Mouse (Mus musculus) erythroblast, embryonic 14.5 days (primary cell): ENCODE measurements around the gene Lonp2. TPM values are rescaled to one million over a fixed set of nuclear protein-coding genes. Genes with fewer than 3 reads are reported as not detected.

Experiments
- H3K27me3 ChIP-seq: 2 replicates; pipeline ENCODE4 v1.6.1; 2012; ENCODE audit warnings: inconsistent platforms; ENCODE audit not compliant: control insufficient read depth
- H3K36me3 ChIP-seq: 2 replicates; pipeline ENCODE4 v1.6.1; 2012; ENCODE audit warnings: mild to moderate bottlenecking, inconsistent platforms; ENCODE audit not compliant: control insufficient read depth
- H3K4me1 ChIP-seq: 2 replicates; pipeline ENCODE4 v1.6.1; 2012; ENCODE audit warnings: inconsistent platforms; ENCODE audit not compliant: control insufficient read depth
- H3K4me3 ChIP-seq: replicated peaks from 2 replicates; pipeline ENCODE3; 2012; ENCODE audit warnings: moderate library complexity, mild to moderate bottlenecking, inconsistent platforms
- H3K9me3 ChIP-seq: 2 replicates; pipeline ENCODE4 v1.6.1; 2012; ENCODE audit warnings: low read length, inconsistent platforms, mixed read lengths; ENCODE audit not compliant: control insufficient read depth
- GATA1 ChIP-seq: IDR thresholded peaks from 2 replicates; pipeline ENCODE4 v1.6.1; 2012; ENCODE audit warnings: low read length, inconsistent platforms, mixed read lengths
- TAL1 ChIP-seq: IDR thresholded peaks from 3 replicates; pipeline ENCODE4 v1.6.1; 2012; ENCODE audit warnings: low read length, inconsistent platforms, mixed read lengths
- polyA plus RNA-seq: library from polyadenylated mRNA; stranded (reverse); fragments of >175 nt; gene quantifications from 2 replicates; pipeline ENCODE4 v1.2.3, GENCODE M21; 2012

Lonp2 gene
- polyA plus RNA-seq, result 1.4 and 2.1 TPM in 2 replicates

- Histone ChIP-seq H3K4me1 (peaks cover 28% of the 10 kb centered on the region), H3K4me3 (peak within 1 kb of the TSS; percentile 97), H3K9me3 (no peaks in the 10 kb centered on the region), H3K36me3 (no peaks in the 10 kb centered on the region), H3K27me3 (no peaks in the 10 kb centered on the region)
- TF ChIP-seq GATA1, result peak; percentile 94
- no peak for TF ChIP-seq TAL1
Observed at GRCm38 (mm10) chr8:86623911-86624731, at the start of gene Lonp2. Gene Lonp2, plus strand, starts transcription at chr8:86624043.

GRCm38 (mm10) chr8:86577547-86577946, 46.3 kb upstream of the Lonp2 start:
- Histone ChIP-seq H3K27me3 (no peaks in the 10 kb centered on the region), H3K36me3 (no peaks in the 10 kb centered on the region), H3K9me3 (no peaks in the 10 kb centered on the region), H3K4me1 (no peaks in the 10 kb centered on the region), H3K4me3 (no peak overlapping the region)
- TF ChIP-seq GATA1 (no peak), TAL1 (no peak)

GRCm38 (mm10) chr8:86578076-86578475, 45.8 kb upstream of the Lonp2 start:
- TF ChIP-seq GATA1 (no peak), TAL1 (no peak)
- H3K36me3 ChIP-seq, result no peaks in the 10 kb centered on the region
- H3K4me3 ChIP-seq, result no peak overlapping the region
- no peaks in the 10 kb centered on the region for H3K27me3 ChIP-seq
- no peaks in the 10 kb centered on the region for H3K9me3 ChIP-seq
- no peaks in the 10 kb centered on the region for H3K4me1 ChIP-seq

DNA sequence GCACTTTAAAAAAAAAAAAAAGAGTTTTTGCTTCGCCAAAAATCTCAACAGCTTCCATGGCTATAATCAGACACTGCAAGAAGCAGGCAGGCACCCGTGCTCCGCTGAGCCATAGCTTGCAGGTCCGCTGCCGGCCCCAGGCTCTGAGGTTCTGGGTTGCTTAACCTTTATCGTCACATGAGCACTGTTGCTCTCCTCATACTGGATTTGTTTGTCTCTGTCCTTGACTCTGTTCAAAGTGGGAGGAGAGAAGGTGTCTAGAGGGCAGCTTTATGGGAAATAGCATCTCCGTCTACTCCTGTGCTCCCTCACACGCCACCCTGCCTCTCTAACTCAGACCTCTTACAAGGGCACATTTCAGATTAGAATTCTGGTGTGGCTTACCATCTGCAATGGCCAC, 45.1 kb upstream of the Lonp2 start:
- TF ChIP-seq TAL1 (no peak), GATA1 (no peak)
- no peaks in the 10 kb centered on the region for H3K27me3 ChIP-seq

GRCm38 (mm10) chr8:86580458-86580857, 43.4 kb upstream of the Lonp2 start, which contains the start of gene Abcc12:
Gene Abcc12, minus strand, starts transcription at chr8:86580686.
- no peaks in the 10 kb centered on the region for H3K36me3 ChIP-seq
- no peaks in the 10 kb centered on the region for H3K27me3 ChIP-seq
- H3K4me1 ChIP-seq, result peaks cover 5% of the 10 kb centered on the region
- TF ChIP-seq GATA1 (no peak), TAL1 (no peak)
- no peaks in the 10 kb centered on the region for H3K9me3 ChIP-seq
- no peak within 1 kb of the TSS for H3K4me3 ChIP-seq

More for the DNA sequence above, 45.1 kb upstream of the Lonp2 start:
- H3K36me3 ChIP-seq, result no peaks in the 10 kb centered on the region
- H3K4me1 ChIP-seq, result no peaks in the 10 kb centered on the region
- no peak overlapping the region for H3K4me3 ChIP-seq
- no peaks in the 10 kb centered on the region for H3K9me3 ChIP-seq

DNA sequence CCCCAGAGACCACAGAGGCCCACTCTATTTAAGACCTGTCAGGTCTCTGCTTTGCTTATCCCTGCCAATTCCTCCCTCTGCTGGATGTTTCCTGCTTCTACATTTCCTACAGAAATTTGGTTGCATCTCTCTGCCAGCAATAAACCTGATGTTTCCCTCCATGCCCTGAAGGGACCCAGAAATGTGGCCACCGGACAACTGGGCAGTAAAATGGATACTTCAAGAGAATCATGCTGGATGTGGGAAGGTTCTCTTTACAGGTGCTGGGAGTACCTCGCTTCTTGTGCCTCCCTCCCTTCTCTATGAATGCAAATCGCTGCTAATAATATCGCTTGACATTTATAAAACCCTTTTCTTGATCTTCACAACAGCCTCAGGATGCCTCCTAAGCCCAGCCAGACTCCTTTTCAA, 41.9 kb upstream of the Lonp2 start:
- Histone ChIP-seq H3K27me3 (peaks cover under 1% of the 10 kb centered on the region; the same call in 1 of the 2 replicates), H3K9me3 (no peaks in the 10 kb centered on the region), H3K36me3 (no peaks in the 10 kb centered on the region), H3K4me1 (peaks cover 8% of the 10 kb centered on the region), H3K4me3 (no peak overlapping the region)
- TF ChIP-seq TAL1, result no peak
- no peak for TF ChIP-seq GATA1

DNA sequence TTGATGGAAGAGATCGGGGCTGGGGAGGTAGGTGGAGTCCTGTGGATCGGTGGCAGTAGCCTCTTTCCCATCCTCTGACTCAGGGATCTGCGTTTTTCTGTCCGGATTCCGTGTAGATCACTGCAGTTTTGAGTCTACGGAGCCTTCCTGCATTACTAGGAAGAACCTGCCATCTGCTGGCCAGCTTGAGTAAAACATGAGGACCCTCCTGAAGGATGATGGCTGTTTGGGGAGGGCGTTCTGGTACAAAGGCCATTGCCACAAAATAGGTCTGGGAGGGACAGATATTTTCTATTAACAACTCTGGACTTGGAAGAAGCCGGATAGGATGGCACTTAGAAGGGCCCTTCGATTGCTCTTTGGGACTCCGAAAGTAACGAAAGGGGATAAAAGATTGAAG, 38.7 kb upstream of the Lonp2 start:
- TF ChIP-seq TAL1 (no peak), GATA1 (no peak)
- Histone ChIP-seq H3K9me3 (no peaks in the 10 kb centered on the region), H3K4me3 (peak overlapping the region; percentile 56)

GRCm38 (mm10) chr8:86585532-86585931, 38.3 kb upstream of the Lonp2 start:
- no peaks in the 10 kb centered on the region for H3K9me3 ChIP-seq
- peaks cover 9% of the 10 kb centered on the region for H3K4me1 ChIP-seq
- peak overlapping the region; percentile 56 for H3K4me3 ChIP-seq
- H3K36me3 ChIP-seq, result no peaks in the 10 kb centered on the region
- H3K27me3 ChIP-seq, result peaks cover 2% of the 10 kb centered on the region; the same call in 1 of the 2 replicates
- no peak for TF ChIP-seq GATA1
- TF ChIP-seq TAL1, result no peak

More for the DNA sequence above, 38.7 kb upstream of the Lonp2 start:
- H3K36me3 ChIP-seq, result no peaks in the 10 kb centered on the region
- H3K4me1 ChIP-seq, result peaks cover 9% of the 10 kb centered on the region
- H3K27me3 ChIP-seq, result peaks cover 2% of the 10 kb centered on the region; the same call in 1 of the 2 replicates

DNA sequence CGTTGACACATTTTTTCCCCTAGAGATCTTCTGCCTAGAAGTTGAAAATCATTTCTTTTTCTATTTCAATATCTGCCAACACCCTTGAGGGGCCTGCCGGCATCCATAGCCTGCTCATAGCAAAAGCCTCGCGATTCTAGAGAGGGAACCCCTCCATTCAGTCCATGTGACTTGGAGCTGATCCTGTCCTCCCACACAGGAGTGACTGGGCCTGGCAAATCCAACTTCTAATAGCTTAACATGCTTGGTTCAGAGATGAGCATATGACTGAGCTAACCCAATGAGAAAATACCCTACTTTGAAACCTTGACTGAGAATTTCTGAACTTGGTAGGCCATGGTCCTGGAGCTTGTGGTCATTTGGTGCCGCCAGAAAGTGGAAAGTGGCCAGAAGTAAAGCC, 37.8 kb upstream of the Lonp2 start:
- no peaks in the 10 kb centered on the region for H3K9me3 ChIP-seq
- peaks cover 9% of the 10 kb centered on the region for H3K4me1 ChIP-seq
- H3K27me3 ChIP-seq, result peaks cover 2% of the 10 kb centered on the region; the same call in 1 of the 2 replicates
- no peaks in the 10 kb centered on the region for H3K36me3 ChIP-seq
- no peak overlapping the region for H3K4me3 ChIP-seq
- no peak for TF ChIP-seq TAL1
- no peak for TF ChIP-seq GATA1
